Mouse (Mus musculus): ENCODE data around the gene Chil4.
"Not testable (repeated sequence)": the region's sequence is repeated elsewhere in the genome, so short reads cannot be mapped to it uniquely, and the experiment has no call there.

GRCm38 (mm10) chr3:106198030-106198429 lies 21.3 kb downstream of the Chil4 start:
- not testable (repeated sequence) for TF ChIP-seq POLR2A (IDR thresholded peaks at IDR 0.05; ENCODE audit: control insufficient read depth, low read depth, low read length); CTCF (IDR thresholded peaks at IDR 0.05; ENCODE audit: control insufficient read depth, insufficient read depth, insufficient replicate concordance, low read depth, low read length)

Data from testis, adult 2 months (tissue).